Mouse (Mus musculus) lung, embryonic 16.5 days (tissue): Measurements from ENCODE around the gene Cdc34. TPM values are rescaled to one million over a fixed set of nuclear protein-coding genes. Genes with fewer than 3 reads are reported as not detected.
A peak's percentile ranks its signal among the peaks of the same experiment; 100 is the strongest.

Experiments
- ATAC-seq: fragments of 200-750 bp; cut with Nextera tagmentation; 2 replicates; pipeline ENCODE4 v1.8.0; 2017; ENCODE audit warnings: low read depth, mild to moderate bottlenecking, moderate library complexity
- H3K27ac ChIP-seq: fragments of 300-500 bp; sonication (generic); 2 replicates; pipeline ENCODE4 v1.5.1; 2014; ENCODE audit warnings: mild to moderate bottlenecking, control low read depth, low read length
- H3K27me3 ChIP-seq: fragments of 300-500 bp; sonication (generic); 2 replicates; pipeline ENCODE4 v1.6.1; 2014; ENCODE audit warnings: low read depth, low read length, mixed read lengths; ENCODE audit not compliant: control insufficient read depth, insufficient read depth
- H3K36me3 ChIP-seq: fragments of 300-500 bp; sonication (generic); 2 replicates; pipeline ENCODE4 v1.6.1; 2014; ENCODE audit warnings: low read length; ENCODE audit not compliant: control insufficient read depth, insufficient read depth
- H3K4me1 ChIP-seq: fragments of 300-500 bp; sonication (generic); replicated peaks from 2 replicates; pipeline ENCODE4 v1.6.1; 2014; ENCODE audit warnings: low read length, mixed read lengths; ENCODE audit not compliant: control insufficient read depth, insufficient read depth
- H3K4me2 ChIP-seq: fragments of 300-500 bp; sonication (generic); 2 replicates; pipeline ENCODE4 v1.6.1; 2014; ENCODE audit warnings: low read depth, low read length, control low read depth
- H3K4me3 ChIP-seq: fragments of 300-500 bp; sonication (generic); 2 replicates; pipeline ENCODE4 v1.5.1; 2014; ENCODE audit warnings: mild to moderate bottlenecking, low read length, control low read depth
- H3K9ac ChIP-seq: fragments of 300-500 bp; sonication (generic); 2 replicates; pipeline ENCODE4 v1.6.1; 2014; ENCODE audit warnings: low read length, control low read depth
- H3K9me3 ChIP-seq: fragments of 300-500 bp; sonication (generic); 2 replicates; pipeline ENCODE4 v1.6.1; 2016; ENCODE audit warnings: low read length; ENCODE audit not compliant: control insufficient read depth
- WGBS: fragments of 180-500 bp; shearing (Covaris S2); extraction: QIAGEN DNeasy Blood & Tissue Kit; methylation state at CpG from one replicate; pipeline ENCODE4 v1.1.7; 2014; 5-methylcytosine and 5-hydroxymethylcytosine counted together
- polyA plus RNA-seq: library from polyadenylated mRNA; unstranded; fragments of >200 nt; fragmentation: Nextera tagmentation; extraction: Ambion mirVana; gene quantifications from 2 replicates; pipeline ENCODE4 v1.2.1, GENCODE M21; 2015

Cdc34 gene
- polyA plus RNA-seq, 1 experiment from 2014 or later: 68.9 TPM

GRCm38 (mm10) chr10:79682916-79683582 lies 1.1 kb downstream of the Cdc34 start:
- Histone ChIP-seq H3K4me3 (peak overlapping the region; percentile 85), H3K9ac (peak overlapping the region; percentile 82), H3K4me1 (peaks cover 19% of the 10 kb centered on the region), H3K36me3 (peaks cover 25% of the 10 kb centered on the region), H3K9me3 (no peaks in the 10 kb centered on the region), H3K27me3 (no peaks in the 10 kb centered on the region), H3K4me2 (peak overlapping the region; percentile 90), H3K27ac (peak overlapping the region; percentile 66)
- ATAC-seq: no peak
- WGBS: under 1% methylated on average over 9 of the region's 10 CpGs

GRCm38 (mm10) chr10:79683726-79684640 lies 2.0 kb downstream of the Cdc34 start:
- peak overlapping the region; percentile 82 for H3K9ac ChIP-seq
- peaks cover 19% of the 10 kb centered on the region for H3K4me1 ChIP-seq
- H3K9me3 ChIP-seq: no peaks in the 10 kb centered on the region
- no peak overlapping the region for H3K27ac ChIP-seq
- peaks cover 35% of the 10 kb centered on the region for H3K36me3 ChIP-seq
- WGBS: 80% methylated on average over 6 of the region's 6 CpGs
- peak overlapping the region; percentile 85 for H3K4me3 ChIP-seq
- peak overlapping the region; percentile 90 for H3K4me2 ChIP-seq
- ATAC-seq: no peak
- no peaks in the 10 kb centered on the region for H3K27me3 ChIP-seq

DNA sequence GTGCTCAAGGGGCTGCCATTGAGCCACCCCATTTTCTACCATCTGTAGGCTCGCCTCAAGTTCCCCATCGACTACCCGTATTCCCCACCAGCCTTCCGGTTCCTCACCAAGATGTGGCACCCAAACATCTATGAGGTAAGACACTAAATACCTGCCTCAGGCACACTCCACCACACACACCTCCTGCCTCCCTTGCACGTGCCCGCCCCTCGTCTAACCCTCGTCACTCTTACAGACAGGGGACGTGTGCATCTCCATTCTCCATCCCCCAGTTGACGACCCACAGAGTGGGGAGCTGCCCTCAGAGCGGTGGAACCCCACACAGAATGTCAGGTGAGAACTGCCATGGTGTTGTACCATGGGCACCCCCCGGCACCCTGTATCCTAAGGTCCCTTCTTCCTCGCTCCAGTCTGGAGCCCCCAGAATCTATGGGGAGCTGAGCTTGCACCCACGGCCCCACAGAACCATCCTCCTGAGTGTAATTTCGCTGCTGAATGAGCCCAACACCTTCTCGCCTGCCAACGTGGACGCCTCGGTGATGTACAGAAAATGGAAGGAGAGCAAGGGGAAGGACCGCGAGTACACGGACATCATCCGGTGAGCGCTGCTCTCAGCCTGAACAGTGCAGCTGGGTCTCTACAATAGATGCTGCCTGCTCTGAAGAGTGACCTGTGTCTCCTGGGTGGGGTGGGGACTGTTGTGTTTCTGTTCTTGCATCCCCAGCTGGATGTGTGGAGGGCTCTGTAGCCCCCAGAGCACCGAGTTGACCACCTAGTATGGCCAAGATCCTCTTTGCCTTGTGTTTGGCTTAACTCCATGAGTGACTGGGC lies 3.0 kb downstream of the Cdc34 start:
- 91% methylated on average over 25 of the region's 25 CpGs for WGBS
- Histone ChIP-seq H3K9me3 (no peaks in the 10 kb centered on the region), H3K4me2 (no peak overlapping the region), H3K4me3 (no peak overlapping the region), H3K9ac (no peak overlapping the region), H3K36me3 (peaks cover 37% of the 10 kb centered on the region), H3K4me1 (peaks cover 19% of the 10 kb centered on the region), H3K27ac (no peak overlapping the region), H3K27me3 (no peaks in the 10 kb centered on the region)
- no peak for ATAC-seq

DNA sequence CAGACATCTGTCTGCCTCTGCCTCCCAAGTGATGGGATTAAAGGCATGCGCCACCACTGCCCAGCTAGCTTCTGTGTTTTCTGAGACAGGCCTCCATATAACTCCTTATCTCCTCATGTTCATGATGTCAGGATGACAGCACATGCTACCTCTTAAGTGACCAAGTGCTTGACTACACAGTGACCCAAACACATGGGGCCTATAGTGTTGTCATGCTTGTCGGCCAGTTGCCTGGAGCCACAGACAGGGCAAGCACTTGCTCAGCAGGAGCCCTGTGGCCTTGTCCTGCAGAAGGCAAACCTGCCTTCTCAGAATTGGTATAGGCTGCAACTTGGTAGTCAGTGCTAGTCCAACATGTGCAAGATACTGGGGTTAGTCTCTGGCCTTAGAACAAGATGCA lies 4.2 kb downstream of the Cdc34 start:
- H3K27ac ChIP-seq: no peak overlapping the region
- no peak overlapping the region for H3K4me3 ChIP-seq
- 83% methylated on average over 2 of the region's 2 CpGs for WGBS
- H3K36me3 ChIP-seq: peaks cover 37% of the 10 kb centered on the region
- peaks cover 14% of the 10 kb centered on the region for H3K4me1 ChIP-seq
- H3K4me2 ChIP-seq: no peak overlapping the region
- no peak for ATAC-seq
- no peaks in the 10 kb centered on the region for H3K9me3 ChIP-seq
- H3K27me3 ChIP-seq: no peaks in the 10 kb centered on the region
- no peak overlapping the region for H3K9ac ChIP-seq

GRCm38 (mm10) chr10:79686691-79687090 lies 4.7 kb downstream of the Cdc34 start:
- no peak for ATAC-seq
- H3K36me3 ChIP-seq: peaks cover 37% of the 10 kb centered on the region
- H3K4me3 ChIP-seq: no peak overlapping the region
- H3K27ac ChIP-seq: no peak overlapping the region
- H3K4me1 ChIP-seq: peaks cover 14% of the 10 kb centered on the region
- H3K9me3 ChIP-seq: no peaks in the 10 kb centered on the region
- no peaks in the 10 kb centered on the region for H3K27me3 ChIP-seq
- no peak overlapping the region for H3K9ac ChIP-seq
- WGBS: 91% methylated on average over 1 of the region's 1 CpGs
- H3K4me2 ChIP-seq: no peak overlapping the region

DNA sequence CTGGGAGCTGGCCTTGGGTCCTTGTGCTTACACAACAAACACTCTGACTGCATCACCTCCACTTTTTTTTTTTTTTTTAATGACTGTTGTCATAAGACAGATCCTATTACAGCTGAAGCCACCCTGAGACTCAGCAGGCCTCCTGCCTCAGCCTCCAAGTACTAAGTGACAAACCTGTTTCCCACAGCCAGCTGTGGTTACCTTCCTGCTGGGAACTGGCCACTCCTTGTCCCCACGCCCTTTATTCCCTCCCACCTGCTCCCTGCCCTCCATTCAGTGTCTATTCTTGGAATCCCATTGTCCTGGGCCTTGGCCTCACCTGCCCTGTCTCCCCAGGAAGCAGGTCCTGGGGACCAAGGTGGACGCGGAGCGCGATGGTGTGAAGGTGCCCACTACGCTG lies 5.5 kb downstream of the Cdc34 start:
- H3K36me3 ChIP-seq: peaks cover 37% of the 10 kb centered on the region
- 96% methylated on average over 6 of the region's 6 CpGs for WGBS

DNA sequence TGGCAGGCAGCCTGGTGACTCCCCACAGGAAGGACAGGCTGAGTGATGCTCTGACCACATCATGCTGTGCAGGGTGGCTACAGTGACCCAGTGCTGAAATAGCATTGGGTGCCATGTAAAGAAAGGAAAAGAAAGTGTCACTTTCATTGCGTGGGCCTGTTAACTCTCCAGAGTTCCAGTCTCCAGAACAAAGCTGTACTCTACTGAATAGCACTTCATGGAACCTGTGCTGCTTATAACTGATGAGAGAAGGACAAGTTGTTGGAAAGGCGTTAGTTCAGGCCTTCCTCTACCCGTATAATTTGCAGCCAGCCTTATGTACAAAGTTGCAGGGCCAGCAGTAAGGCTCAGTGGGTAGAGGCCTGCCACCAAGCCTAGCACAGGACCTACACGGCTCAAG lies 6.7 kb downstream of the Cdc34 start, which contains the start of gene Gzmm:
Gene Gzmm (plus strand): TSS at position 301 of the 400 bp plus-strand sequence.
- Histone ChIP-seq H3K27me3 (no peaks in the 10 kb centered on the region), H3K27ac (no peak within 1 kb of the TSS), H3K9ac (no peak within 1 kb of the TSS), H3K4me3 (no peak within 1 kb of the TSS), H3K36me3 (peaks cover 37% of the 10 kb centered on the region), H3K4me2 (no peak within 1 kb of the TSS), H3K9me3 (0 out of 2 replicates have a peak, but pooled peaks cover 4% of the 10 kb centered on the region), H3K4me1 (peaks cover 5% of the 10 kb centered on the region)
- 71% methylated on average over 4 of the region's 4 CpGs for WGBS
- no peak for ATAC-seq

More for the DNA sequence above, 5.5 kb downstream of the Cdc34 start:
- no peak overlapping the region for H3K4me2 ChIP-seq
- H3K27ac ChIP-seq: no peak overlapping the region
- ATAC-seq: no peak
- H3K9ac ChIP-seq: no peak overlapping the region
- 0 out of 2 replicates have a peak, but pooled peaks cover 4% of the 10 kb centered on the region for H3K9me3 ChIP-seq
- no peaks in the 10 kb centered on the region for H3K27me3 ChIP-seq
- H3K4me3 ChIP-seq: no peak overlapping the region
- peaks cover 14% of the 10 kb centered on the region for H3K4me1 ChIP-seq

DNA sequence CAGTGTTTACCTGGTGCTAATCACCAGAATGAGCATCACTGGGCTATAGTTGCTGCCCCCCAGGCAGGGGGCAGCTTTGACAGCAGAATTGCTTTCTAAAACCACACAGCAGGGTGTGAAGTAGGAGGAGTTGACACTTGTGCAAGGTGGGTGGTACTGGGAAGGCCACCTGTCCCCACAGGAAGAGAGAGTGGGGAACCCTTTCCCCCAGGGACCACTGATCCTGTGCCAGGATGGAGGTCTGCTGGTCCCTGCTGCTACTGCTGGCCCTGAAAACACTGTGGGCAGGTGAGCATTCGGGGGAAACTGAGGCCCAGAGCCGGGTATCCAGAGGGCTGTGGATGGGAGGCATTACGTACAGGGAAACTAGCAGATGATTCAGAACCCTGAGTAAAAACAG lies 7.2 kb downstream of the Cdc34 start:
- Histone ChIP-seq H3K4me3 (no peak overlapping the region), H3K9me3 (0 out of 2 replicates have a peak, but pooled peaks cover 4% of the 10 kb centered on the region), H3K36me3 (peaks cover 37% of the 10 kb centered on the region), H3K4me2 (no peak overlapping the region), H3K27me3 (no peaks in the 10 kb centered on the region), H3K27ac (no peak overlapping the region), H3K9ac (no peak overlapping the region), H3K4me1 (peaks cover under 1% of the 10 kb centered on the region)
- no peak for ATAC-seq
- 84% methylated on average over 3 of the region's 3 CpGs for WGBS
